Mouse (Mus musculus) forebrain, embryonic 13.5 days (tissue): ENCODE measurements at regions not wholly inside any gene's neighbourhood (a gene's known extent, or its start where the extent isn't known, plus 50 kb on each side); places are given as distances from the start of the nearest gene placed in this dataset.

ENCODE experiments used
- ATAC-seq: fragments of 200-750 bp; cut with Nextera tagmentation; 2 replicates; pipeline ENCODE4 v1.8.0; 2017
- H3K27ac ChIP-seq: fragments of 300-500 bp; sonication (generic); 2 replicates; pipeline ENCODE4 v1.5.1; 2015; ENCODE audit warnings: inconsistent platforms, mild to moderate bottlenecking, moderate library complexity
- H3K27me3 ChIP-seq: fragments of 300-500 bp; sonication (generic); 2 replicates; pipeline ENCODE4 v1.6.1; 2015; ENCODE audit warnings: mild to moderate bottlenecking, inconsistent platforms
- H3K36me3 ChIP-seq: fragments of 300-500 bp; sonication (generic); 2 replicates; pipeline ENCODE4 v1.6.1; 2015; ENCODE audit warnings: mild to moderate bottlenecking, inconsistent platforms; ENCODE audit not compliant: poor library complexity, severe bottlenecking
- H3K4me1 ChIP-seq: fragments of 300-500 bp; sonication (generic); 2 replicates; pipeline ENCODE4 v1.6.1; 2015; ENCODE audit warnings: inconsistent platforms
- H3K4me2 ChIP-seq: fragments of 300-500 bp; sonication (generic); 2 replicates; pipeline ENCODE4 v1.6.1; 2015; ENCODE audit warnings: inconsistent platforms, mild to moderate bottlenecking, moderate library complexity
- H3K4me3 ChIP-seq: fragments of 300-500 bp; sonication (generic); 2 replicates; pipeline ENCODE4 v1.5.1; 2015; ENCODE audit warnings: mild to moderate bottlenecking, inconsistent platforms
- H3K9ac ChIP-seq: fragments of 300-500 bp; sonication (generic); 2 replicates; pipeline ENCODE4 v1.6.1; 2015; ENCODE audit warnings: mild to moderate bottlenecking, inconsistent platforms
- H3K9me3 ChIP-seq: fragments of 300-500 bp; sonication (generic); replicated peaks from 2 replicates; pipeline ENCODE4 v1.6.1; 2016; ENCODE audit warnings: inconsistent platforms
- WGBS: fragments of 180-500 bp; shearing (Covaris S2); methylation state at CpG from one replicate; pipeline ENCODE4 v1.1.7; 2015; 5-methylcytosine and 5-hydroxymethylcytosine counted together

DNA sequence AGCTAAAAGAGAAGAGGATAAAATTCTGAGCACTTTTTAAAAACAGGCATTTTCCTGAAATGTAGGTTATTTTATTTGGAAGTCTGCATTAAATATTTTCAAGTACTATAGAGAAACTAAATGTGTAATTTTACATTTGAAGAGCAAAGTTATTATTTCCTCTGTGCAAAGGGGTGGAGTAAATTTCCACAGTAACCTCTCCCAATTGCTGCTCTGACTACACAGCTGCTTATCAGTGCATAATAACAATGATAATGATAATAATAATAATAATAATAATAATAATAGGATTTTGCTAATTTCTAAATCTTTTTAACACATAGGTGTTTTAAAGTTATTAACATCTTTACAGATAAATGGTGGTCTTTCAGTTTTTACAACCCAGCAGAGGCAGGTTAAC, 258.5 kb downstream of the Gm10295 start:
- Histone ChIP-seq H3K36me3 (no peaks in the 10 kb centered on the region), H3K4me3 (no peak overlapping the region), H3K27ac (no peak overlapping the region), H3K4me1 (no peaks in the 10 kb centered on the region), H3K9ac (no peak overlapping the region), H3K27me3 (no peaks in the 10 kb centered on the region), H3K9me3 (no peaks in the 10 kb centered on the region), H3K4me2 (no peak overlapping the region)
- no peak for ATAC-seq

DNA sequence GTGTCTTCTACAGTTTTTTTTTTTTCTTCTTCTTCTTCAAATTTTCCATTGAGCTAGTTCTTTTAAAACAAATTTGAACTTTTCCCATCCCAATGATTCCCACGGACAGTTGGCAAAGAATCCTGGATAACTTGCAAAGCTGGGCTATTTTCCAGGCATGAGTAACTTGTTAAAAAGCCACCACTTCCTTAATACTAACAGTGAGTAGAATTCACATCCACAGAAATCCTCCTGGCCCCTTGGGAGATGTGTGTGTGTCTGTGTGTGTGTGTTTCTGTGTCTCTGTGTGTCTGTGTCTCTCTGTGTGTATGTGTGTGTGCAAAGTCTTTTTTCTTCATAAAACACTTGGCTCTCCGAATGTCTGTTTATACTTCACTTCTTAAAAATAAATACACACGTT, 259.0 kb downstream of the Gm10295 start:
- H3K9me3 ChIP-seq = no peaks in the 10 kb centered on the region
- no peaks in the 10 kb centered on the region for H3K36me3 ChIP-seq
- no peak for ATAC-seq
- WGBS = 80% methylated on average over 3 of the region's 3 CpGs
- no peak overlapping the region for H3K4me3 ChIP-seq
- H3K4me1 ChIP-seq = no peaks in the 10 kb centered on the region
- H3K27ac ChIP-seq = no peak overlapping the region
- no peak overlapping the region for H3K4me2 ChIP-seq
- H3K9ac ChIP-seq = no peak overlapping the region
- no peaks in the 10 kb centered on the region for H3K27me3 ChIP-seq

- H3K4me2 ChIP-seq = peak overlapping the region; percentile 32
- H3K9me3 ChIP-seq = no peaks in the 10 kb centered on the region
- H3K9ac ChIP-seq = no peak overlapping the region
- H3K4me3 ChIP-seq = no peak overlapping the region
- whole genome bisulfite sequencing = 2% methylated on average over 14 of the region's 14 CpGs
- no peaks in the 10 kb centered on the region for H3K36me3 ChIP-seq
- ATAC-seq = peak; percentile 84; the same call in 1 of the 2 replicates
- peaks cover 14% of the 10 kb centered on the region for H3K4me1 ChIP-seq
- H3K27me3 ChIP-seq = no peaks in the 10 kb centered on the region
- no peak overlapping the region for H3K27ac ChIP-seq
Observed at GRCm38 (mm10) chr7:71064446-71065391, 286.6 kb downstream of the Gm10295 start.

DNA sequence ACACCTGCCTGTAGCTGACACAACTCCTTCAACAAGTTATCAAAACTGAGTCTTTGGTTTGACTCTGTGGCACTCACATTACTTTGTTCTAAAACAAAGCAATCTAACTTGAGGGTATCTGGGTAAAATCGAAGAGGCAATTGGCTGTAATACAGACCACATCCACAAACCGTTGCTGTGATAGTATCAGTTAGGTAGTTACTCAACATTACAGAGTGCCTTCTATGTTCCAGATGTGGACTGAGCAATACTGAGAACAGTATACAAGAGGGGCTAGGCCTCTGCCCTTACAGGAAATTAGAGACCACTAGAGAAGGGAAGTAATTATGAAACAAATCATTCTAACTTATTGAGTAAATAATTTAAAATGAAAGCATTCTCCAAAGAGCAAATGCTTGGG, 300.5 kb downstream of the Gm10295 start:
- Histone ChIP-seq H3K4me3 (no peak overlapping the region), H3K9me3 (no peaks in the 10 kb centered on the region), H3K27me3 (no peaks in the 10 kb centered on the region), H3K4me2 (no peak overlapping the region), H3K36me3 (no peaks in the 10 kb centered on the region), H3K9ac (no peak overlapping the region), H3K27ac (no peak overlapping the region), H3K4me1 (no peaks in the 10 kb centered on the region)
- ATAC-seq = no peak
- 88% methylated on average over 2 of the region's 2 CpGs for WGBS

GRCm38 (mm10) chr7:71047201-71047600, 304.1 kb downstream of the Gm10295 start:
- Histone ChIP-seq H3K27me3 (no peaks in the 10 kb centered on the region), H3K9me3 (no peaks in the 10 kb centered on the region), H3K4me1 (0 out of 2 replicates have a peak, but pooled peaks cover 9% of the 10 kb centered on the region), H3K27ac (no peak overlapping the region), H3K36me3 (no peaks in the 10 kb centered on the region), H3K4me2 (no peak overlapping the region), H3K4me3 (no peak overlapping the region), H3K9ac (no peak overlapping the region)
- ATAC-seq = no peak
- WGBS = 58% methylated on average over 3 of the region's 3 CpGs

DNA sequence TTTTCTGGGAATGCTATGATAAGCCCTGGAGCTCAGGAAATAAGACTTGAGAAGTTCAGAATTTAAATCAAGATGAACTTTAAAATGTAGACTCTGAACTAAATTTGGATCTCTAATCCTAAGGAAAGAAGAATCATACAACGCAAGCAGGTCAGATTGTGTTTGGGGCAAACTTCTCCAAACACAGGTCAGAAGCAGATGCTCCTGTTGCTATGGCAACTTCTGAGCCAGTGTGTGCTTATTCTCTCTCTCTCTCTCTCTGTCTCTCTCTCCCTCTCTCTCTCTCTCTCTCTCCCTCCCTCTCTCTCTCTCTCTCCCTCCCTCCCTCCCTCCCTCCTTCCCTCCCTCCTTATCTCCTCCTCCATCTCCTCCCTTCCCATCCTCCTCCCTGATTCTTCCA, 304.7 kb downstream of the Gm10295 start:
- Histone ChIP-seq H3K4me2 (no peak overlapping the region), H3K27ac (no peak overlapping the region), H3K4me3 (no peak overlapping the region), H3K27me3 (no peaks in the 10 kb centered on the region), H3K4me1 (0 out of 2 replicates have a peak, but pooled peaks cover 9% of the 10 kb centered on the region), H3K9me3 (no peaks in the 10 kb centered on the region), H3K9ac (no peak overlapping the region), H3K36me3 (no peaks in the 10 kb centered on the region)
- WGBS = 61% methylated on average over 1 of the region's 1 CpGs
- ATAC-seq = no peak

- Histone ChIP-seq H3K4me1 (0 out of 2 replicates have a peak, but pooled peaks cover 9% of the 10 kb centered on the region), H3K9me3 (no peaks in the 10 kb centered on the region), H3K27me3 (no peaks in the 10 kb centered on the region), H3K36me3 (no peaks in the 10 kb centered on the region), H3K9ac (no peak overlapping the region), H3K27ac (no peak overlapping the region), H3K4me2 (no peak overlapping the region), H3K4me3 (no peak overlapping the region)
- ATAC-seq = no peak
- WGBS = 69% methylated on average over 5 of the region's 5 CpGs
Observed at GRCm38 (mm10) chr7:71043789-71044188, 307.5 kb downstream of the Gm10295 start.

DNA sequence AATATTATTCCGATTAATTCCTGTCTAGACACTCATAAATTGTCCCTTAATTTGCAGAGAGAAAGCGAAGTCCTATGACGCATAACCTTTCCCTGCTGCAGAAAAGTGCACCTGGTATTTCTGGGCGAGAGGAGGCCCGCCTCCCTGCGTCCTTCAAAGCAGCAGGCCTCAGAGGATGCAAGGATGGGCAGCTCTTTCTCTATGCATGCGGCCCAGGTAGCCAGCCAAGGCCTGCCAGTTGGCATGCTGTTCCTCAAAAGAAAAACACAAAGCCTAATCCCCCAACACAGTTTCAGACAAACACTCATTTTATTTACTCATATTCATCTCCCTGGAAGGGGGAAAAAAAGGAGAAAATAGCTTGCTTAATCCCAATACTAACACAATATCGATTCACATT, 308.2 kb downstream of the Gm10295 start:
- ATAC-seq = no peak
- H3K4me2 ChIP-seq = no peak overlapping the region
- H3K4me3 ChIP-seq = no peak overlapping the region
- no peak overlapping the region for H3K9ac ChIP-seq
- no peaks in the 10 kb centered on the region for H3K36me3 ChIP-seq
- no peaks in the 10 kb centered on the region for H3K27me3 ChIP-seq
- H3K27ac ChIP-seq = no peak overlapping the region
- WGBS = 48% methylated on average over 8 of the region's 8 CpGs
- H3K4me1 ChIP-seq = 0 out of 2 replicates have a peak, but pooled peaks cover 9% of the 10 kb centered on the region
- H3K9me3 ChIP-seq = no peaks in the 10 kb centered on the region

- Histone ChIP-seq H3K27ac (no peak overlapping the region), H3K4me3 (no peak overlapping the region), H3K4me2 (no peak overlapping the region), H3K36me3 (no peaks in the 10 kb centered on the region), H3K27me3 (no peaks in the 10 kb centered on the region), H3K9me3 (no peaks in the 10 kb centered on the region), H3K9ac (no peak overlapping the region), H3K4me1 (0 out of 2 replicates have a peak, but pooled peaks cover 9% of the 10 kb centered on the region)
- 71% methylated on average over 3 of the region's 3 CpGs for WGBS
- no peak for ATAC-seq
Observed at GRCm38 (mm10) chr7:71041388-71041787, 309.9 kb downstream of the Gm10295 start.

DNA sequence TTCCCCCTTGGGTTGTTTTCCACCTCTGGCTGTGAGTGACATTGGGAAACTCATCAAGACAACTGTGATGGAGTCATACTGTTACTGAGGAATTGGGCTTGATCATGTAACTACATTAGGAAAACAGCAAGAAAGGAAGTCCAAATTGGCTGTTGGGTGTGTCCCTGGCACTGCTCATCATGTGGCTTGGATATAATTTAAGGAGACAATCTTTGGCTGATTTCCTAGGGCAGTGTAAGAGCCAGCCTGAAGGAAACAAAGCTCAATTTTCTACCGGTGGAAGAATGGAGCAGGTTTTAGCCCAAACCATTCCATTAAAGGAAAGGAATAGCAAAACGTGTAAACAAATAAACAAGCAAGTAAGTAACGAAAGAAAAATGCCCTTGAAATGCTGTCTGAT, 310.4 kb downstream of the Gm10295 start:
- no peak for ATAC-seq
- no peak overlapping the region for H3K4me3 ChIP-seq
- no peaks in the 10 kb centered on the region for H3K27me3 ChIP-seq
- WGBS = 79% methylated on average over 3 of the region's 3 CpGs
- no peaks in the 10 kb centered on the region for H3K36me3 ChIP-seq
- no peak overlapping the region for H3K27ac ChIP-seq
- 0 out of 2 replicates have a peak, but pooled peaks cover 9% of the 10 kb centered on the region for H3K4me1 ChIP-seq
- H3K9me3 ChIP-seq = no peaks in the 10 kb centered on the region
- H3K9ac ChIP-seq = no peak overlapping the region
- H3K4me2 ChIP-seq = no peak overlapping the region

- ATAC-seq = no peak
- H3K4me2 ChIP-seq = no peak overlapping the region
- H3K9me3 ChIP-seq = no peaks in the 10 kb centered on the region
- 0 out of 2 replicates have a peak, but pooled peaks cover 6% of the 10 kb centered on the region for H3K4me1 ChIP-seq
- no peak overlapping the region for H3K27ac ChIP-seq
- H3K36me3 ChIP-seq = no peaks in the 10 kb centered on the region
- H3K4me3 ChIP-seq = no peak overlapping the region
- 94% methylated on average over 5 of the region's 5 CpGs for WGBS
- no peak overlapping the region for H3K9ac ChIP-seq
- H3K27me3 ChIP-seq = no peaks in the 10 kb centered on the region
Observed at GRCm38 (mm10) chr7:71038537-71038936, 312.7 kb downstream of the Gm10295 start.

GRCm38 (mm10) chr7:71033121-71033520, 318.2 kb downstream of the Gm10295 start:
- no peak overlapping the region for H3K4me2 ChIP-seq
- no peak overlapping the region for H3K4me3 ChIP-seq
- H3K4me1 ChIP-seq = no peaks in the 10 kb centered on the region
- no peak overlapping the region for H3K9ac ChIP-seq
- no peaks in the 10 kb centered on the region for H3K27me3 ChIP-seq
- no peak overlapping the region for H3K27ac ChIP-seq
- H3K36me3 ChIP-seq = no peaks in the 10 kb centered on the region
- 87% methylated on average over 12 of the region's 12 CpGs for WGBS
- no peaks in the 10 kb centered on the region for H3K9me3 ChIP-seq
- ATAC-seq = no peak
